Mouse (Mus musculus) liver, postnatal 0 days (tissue): ENCODE data around the gene Tulp2. TPM values are rescaled to one million over a fixed set of nuclear protein-coding genes. Genes with fewer than 3 reads are reported as not detected.
A peak's percentile ranks its signal among the peaks of the same experiment; 100 is the strongest.
"Not testable (repeated sequence)": the region's sequence is repeated elsewhere in the genome, so short reads cannot be mapped to it uniquely, and the experiment has no call there.

Experiments used
- ATAC-seq: fragments of 200-750 bp; cut with Nextera tagmentation; 2 replicates; pipeline ENCODE4 v1.8.0; 2017; ENCODE audit warnings: mild to moderate bottlenecking, moderate library complexity
- DNase-seq: peaks from one replicate; pipeline ENCODE4 v3.0.0-alpha.2; 2016
- H3K27ac ChIP-seq: fragments of 300-500 bp; sonication (generic); 2 replicates; pipeline ENCODE4 v1.5.1; 2014; ENCODE audit warnings: antibody characterized with exemption, moderate library complexity, mild to moderate bottlenecking, low read depth
- H3K27me3 ChIP-seq: fragments of 300-500 bp; sonication (generic); 2 replicates; pipeline ENCODE4 v1.6.1; 2014; ENCODE audit warnings: low read length, control low read depth, mixed read lengths; ENCODE audit not compliant: insufficient read depth
- H3K36me3 ChIP-seq: fragments of 300-500 bp; sonication (generic); replicated peaks from 2 replicates; pipeline ENCODE4 v1.6.1; 2014; ENCODE audit warnings: mild to moderate bottlenecking, control low read depth, low read length, moderate library complexity, mixed read lengths; ENCODE audit not compliant: insufficient read depth
- H3K4me1 ChIP-seq: fragments of 300-500 bp; sonication (generic); 2 replicates; pipeline ENCODE4 v1.6.1; 2014; ENCODE audit warnings: antibody characterized with exemption, mild to moderate bottlenecking, control low read depth; ENCODE audit not compliant: insufficient read depth
- H3K4me2 ChIP-seq: fragments of 300-500 bp; sonication (generic); 2 replicates; pipeline ENCODE4 v1.6.1; 2014; ENCODE audit warnings: low read depth, mild to moderate bottlenecking, low read length, moderate library complexity, mixed read lengths
- H3K4me3 ChIP-seq: fragments of 300-500 bp; sonication (generic); 2 replicates; pipeline ENCODE4 v1.5.1; 2014; ENCODE audit warnings: low read depth, low read length
- H3K9ac ChIP-seq: fragments of 300-500 bp; sonication (generic); replicated peaks from 2 replicates; pipeline ENCODE4 v1.6.1; 2014; ENCODE audit warnings: mild to moderate bottlenecking, moderate library complexity
- H3K9me3 ChIP-seq: fragments of 300-500 bp; sonication (generic); 2 replicates; pipeline ENCODE4 v1.6.1; 2016; ENCODE audit warnings: mild to moderate bottlenecking, control low read depth, low read length, mixed read lengths
- CTCF ChIP-seq: sonication (generic); IDR thresholded peaks from 2 replicates; pipeline ENCODE4 v1.5.1; 2016; ENCODE audit warnings: antibody characterized with exemption, low read depth
- EP300 ChIP-seq: IDR thresholded peaks from 2 replicates; pipeline ENCODE4 v1.6.1; 2016; ENCODE audit warnings: antibody characterized with exemption, low read depth, mild to moderate bottlenecking
- WGBS: fragments of 180-500 bp; shearing (Covaris S2); extraction: QIAGEN DNeasy Blood & Tissue Kit; methylation state at CpG from one replicate; pipeline ENCODE4 v1.1.7; 2014; ENCODE audit not compliant: insufficient replicate concordance; 5-methylcytosine and 5-hydroxymethylcytosine counted together
- polyA plus RNA-seq: library from polyadenylated mRNA; unstranded; fragments of >200 nt; fragmentation: Nextera tagmentation; extraction: Ambion mirVana; gene quantifications from 2 replicates; pipeline ENCODE4 v1.2.1, GENCODE M21; 2015

Gene Tulp2
- polyA plus RNA-seq, 1 experiment from 2014 or later, result 0.22 TPM

DNA sequence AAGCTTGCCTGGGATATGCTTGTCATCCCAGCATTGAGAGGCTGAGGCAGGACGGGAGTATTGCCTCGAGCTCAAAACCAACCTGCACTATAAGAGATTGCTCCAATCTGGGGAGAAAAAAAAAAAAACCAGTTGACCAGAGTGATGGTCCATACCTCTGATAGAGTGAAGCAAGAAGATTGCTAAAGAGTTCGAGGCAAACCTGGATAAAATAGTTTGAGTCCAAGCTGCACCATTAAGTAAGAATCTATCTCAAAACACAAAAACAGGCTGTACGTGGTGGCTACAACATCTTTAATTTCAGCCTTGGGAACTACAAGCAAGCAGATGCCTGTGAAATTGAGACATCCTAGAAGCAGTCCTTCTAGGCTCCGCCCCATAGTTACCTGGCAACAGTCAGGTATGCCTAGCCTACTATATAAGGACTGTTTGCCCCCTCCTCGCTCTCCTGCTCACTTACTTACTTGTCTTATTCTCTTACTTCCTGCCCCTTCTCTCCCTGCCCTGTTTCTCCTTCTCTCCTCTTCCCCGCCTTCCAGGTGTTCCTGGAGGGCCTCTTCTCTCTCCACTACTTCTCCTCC, 14.5 kb upstream of the Tulp2 start:
- Histone ChIP-seq H3K4me2 (peak overlapping the region; percentile 98), H3K27me3 (no peaks in the 10 kb centered on the region), H3K27ac (no peak overlapping the region; the same call in 1 of the 2 replicates), H3K4me3 (peak overlapping the region; percentile 93), H3K9ac (peak overlapping the region; percentile 84), H3K36me3 (peaks cover 20% of the 10 kb centered on the region), H3K4me1 (peaks cover 16% of the 10 kb centered on the region), H3K9me3 (no peaks in the 10 kb centered on the region)
- TF ChIP-seq EP300 (no peak), CTCF (no peak)
- ATAC-seq, result peak; percentile 24
- DNase-seq, result no peak
- WGBS, result 41% methylated on average over 7 of the region's 7 CpGs

DNA sequence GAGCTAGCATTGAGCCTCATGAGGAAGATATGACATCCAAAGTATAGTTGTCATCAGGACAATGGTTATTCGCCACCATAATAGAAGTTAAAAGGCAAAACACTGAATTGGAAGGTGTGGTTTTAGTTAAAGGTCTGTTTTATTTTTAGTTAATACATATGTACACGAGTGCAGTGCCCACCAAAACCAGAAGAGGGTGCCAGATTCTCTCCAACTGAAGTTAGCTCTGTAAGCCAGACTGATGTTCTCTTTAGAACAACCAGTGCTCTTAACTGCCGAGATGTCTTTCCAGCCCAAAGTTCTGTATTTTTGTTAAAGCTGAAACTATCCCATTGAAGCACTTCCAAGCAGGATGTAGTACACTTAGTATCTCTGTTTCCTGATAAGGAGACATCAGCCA, 10.8 kb upstream of the Tulp2 start:
- TF ChIP-seq EP300 (no peak), CTCF (peak; percentile 88)
- DNase-seq, result peak; percentile 82
- WGBS, result 8% methylated on average over 3 of the region's 3 CpGs
- Histone ChIP-seq H3K9ac (no peak overlapping the region), H3K36me3 (peaks cover 5% of the 10 kb centered on the region), H3K27me3 (no peaks in the 10 kb centered on the region), H3K27ac (no peak overlapping the region), H3K9me3 (no peaks in the 10 kb centered on the region), H3K4me2 (no peak overlapping the region), H3K4me1 (peaks cover 11% of the 10 kb centered on the region), H3K4me3 (no peak overlapping the region)
- no peak for ATAC-seq

GRCm38 (mm10) chr7:45475291-45475969, 6.2 kb upstream of the Tulp2 start:
- Histone ChIP-seq H3K4me3 (no peak overlapping the region), H3K9ac (no peak overlapping the region), H3K27me3 (no peaks in the 10 kb centered on the region), H3K36me3 (peaks cover 9% of the 10 kb centered on the region), H3K4me2 (peak overlapping the region; percentile 26; the same call in 1 of the 2 replicates), H3K4me1 (peaks cover 2% of the 10 kb centered on the region; the same call in 1 of the 2 replicates), H3K9me3 (no peaks in the 10 kb centered on the region), H3K27ac (no peak overlapping the region)
- 64% methylated on average over 16 of the region's 16 CpGs for WGBS
- DNase-seq, result no peak
- no peak for ATAC-seq
- TF ChIP-seq EP300 (no peak), CTCF (no peak)

GRCm38 (mm10) chr7:45476453-45476852, 5.2 kb upstream of the Tulp2 start:
- H3K4me1 ChIP-seq, result peaks cover 2% of the 10 kb centered on the region; the same call in 1 of the 2 replicates
- no peak overlapping the region for H3K27ac ChIP-seq
- no peak overlapping the region for H3K9ac ChIP-seq
- no peak overlapping the region for H3K4me3 ChIP-seq
- H3K27me3 ChIP-seq, result no peaks in the 10 kb centered on the region
- H3K4me2 ChIP-seq, result no peak overlapping the region
- DNase-seq, result no peak
- peaks cover 9% of the 10 kb centered on the region for H3K36me3 ChIP-seq
- WGBS, result 40% methylated on average over 1 of the region's 1 CpGs
- TF ChIP-seq CTCF, result no peak
- TF ChIP-seq EP300, result no peak
- ATAC-seq, result no peak
- no peaks in the 10 kb centered on the region for H3K9me3 ChIP-seq

DNA sequence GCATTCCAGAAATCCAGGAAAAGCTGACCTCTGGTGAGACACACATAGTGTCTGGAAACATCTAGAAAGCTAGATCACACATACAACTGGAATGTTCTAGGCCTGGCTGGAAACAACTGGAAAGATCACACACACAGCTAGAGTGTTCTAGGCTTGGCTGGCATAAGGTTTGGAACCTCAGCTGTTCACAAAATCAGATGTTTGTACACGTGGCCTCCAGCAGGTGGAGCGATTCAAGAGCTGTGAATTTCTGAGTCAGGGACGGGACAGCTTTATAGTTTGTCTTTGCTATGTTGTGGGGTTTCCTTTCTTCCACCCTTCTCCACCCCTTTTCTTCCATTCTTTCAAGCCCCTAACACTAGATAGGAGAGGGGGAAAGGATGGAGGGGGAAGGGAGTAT, 4.7 kb upstream of the Tulp2 start:
- Histone ChIP-seq H3K9me3 (no peaks in the 10 kb centered on the region), H3K4me1 (peaks cover 4% of the 10 kb centered on the region; the same call in 1 of the 2 replicates), H3K36me3 (peaks cover 9% of the 10 kb centered on the region), H3K9ac (no peak overlapping the region), H3K4me2 (no peak overlapping the region), H3K27me3 (no peaks in the 10 kb centered on the region), H3K27ac (no peak overlapping the region), H3K4me3 (no peak overlapping the region)
- TF ChIP-seq EP300 (no peak), CTCF (peak; percentile 89)
- ATAC-seq (peak; percentile 60; the same call in 1 of the 2 replicates), DNase-seq (peak; percentile 60)
- WGBS, result 20% methylated on average over 3 of the region's 3 CpGs

DNA sequence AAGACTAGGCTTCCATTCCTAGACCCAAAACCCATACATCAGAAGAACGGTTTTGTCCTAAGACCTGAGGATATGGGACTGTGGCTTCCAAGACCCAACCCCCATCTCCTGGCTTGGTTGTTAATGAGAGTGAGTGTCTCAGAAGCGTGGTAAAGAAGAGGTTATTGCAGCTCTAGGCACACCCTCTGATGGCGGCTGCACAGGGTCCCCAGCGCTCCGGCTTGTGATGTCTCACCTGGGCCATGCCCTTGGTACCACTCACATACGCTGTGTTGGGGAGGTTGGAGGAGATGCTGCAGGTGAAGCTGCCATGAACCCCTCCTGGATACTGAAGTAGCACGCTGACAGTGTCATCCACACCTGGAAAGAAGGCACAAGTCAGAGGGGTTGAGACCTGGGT, 2.9 kb upstream of the Tulp2 start:
- Histone ChIP-seq H3K4me1 (peaks cover 4% of the 10 kb centered on the region; the same call in 1 of the 2 replicates), H3K27ac (no peak overlapping the region), H3K9ac (no peak overlapping the region), H3K9me3 (no peaks in the 10 kb centered on the region), H3K36me3 (peaks cover 9% of the 10 kb centered on the region), H3K4me3 (no peak overlapping the region), H3K4me2 (no peak overlapping the region), H3K27me3 (no peaks in the 10 kb centered on the region)
- DNase-seq (no peak), ATAC-seq (no peak)
- 92% methylated on average over 7 of the region's 7 CpGs for WGBS
- TF ChIP-seq CTCF (no peak), EP300 (no peak)

GRCm38 (mm10) chr7:45480310-45480709, 1.4 kb upstream of the Tulp2 start:
- not testable (repeated sequence) for H3K4me3 ChIP-seq, H3K36me3 ChIP-seq, H3K27me3 ChIP-seq, ATAC-seq, H3K27ac ChIP-seq, H3K4me1 ChIP-seq, H3K4me2 ChIP-seq, H3K9me3 ChIP-seq, H3K9ac ChIP-seq, DNase-seq
- WGBS, result 66% methylated on average over 3 of the region's 4 CpGs
